Mouse (Mus musculus): ENCODE results near the gene Tubgcp6.

Tubgcp6 gene

GRCm38 (mm10) chr15:89141905-89142304 lies 19.0 kb upstream of the Tubgcp6 start:
- no peak for DNase-seq (ENCODE audit: low read depth, low spot score)

GRCm38 (mm10) chr15:89141443-89141842 lies 18.5 kb upstream of the Tubgcp6 start:
- DNase-seq (ENCODE audit: low read depth, low spot score) = no peak

- no peak for DNase-seq (ENCODE audit: low read depth, low spot score)
Observed at GRCm38 (mm10) chr15:89140659-89141252, 17.8 kb upstream of the Tubgcp6 start, which contains the start of gene Mapk12. TSS of gene Mapk12 (minus strand) at chr15:89140703.

GRCm38 (mm10) chr15:89140048-89140658 lies 17.2 kb upstream of the Tubgcp6 start:
- DNase-seq (ENCODE audit: low read depth, low spot score) = peak; percentile 73

- no peak for DNase-seq (ENCODE audit: low read depth, low spot score)
Observed at GRCm38 (mm10) chr15:89138531-89138930, 15.6 kb upstream of the Tubgcp6 start.

GRCm38 (mm10) chr15:89138046-89138405 lies 15.1 kb upstream of the Tubgcp6 start:
- no peak for DNase-seq (ENCODE audit: low read depth, low spot score)

- DNase-seq (ENCODE audit: low read depth, low spot score) = no peak
Observed at GRCm38 (mm10) chr15:89137378-89138045, 14.6 kb upstream of the Tubgcp6 start.

GRCm38 (mm10) chr15:89136461-89137155 lies 13.7 kb upstream of the Tubgcp6 start:
- DNase-seq (ENCODE audit: low read depth, low spot score) = no peak

- no peak for DNase-seq (ENCODE audit: low read depth, low spot score)
Observed at GRCm38 (mm10) chr15:89131316-89131715, 8.4 kb upstream of the Tubgcp6 start.

- DNase-seq (ENCODE audit: low read depth, low spot score) = no peak
Observed at GRCm38 (mm10) chr15:89130245-89130644, 7.3 kb upstream of the Tubgcp6 start.

- DNase-seq (ENCODE audit: low read depth, low spot score) = no peak
Observed at GRCm38 (mm10) chr15:89128382-89129350, 5.8 kb upstream of the Tubgcp6 start, which contains the start of gene Hdac10. TSS of gene Hdac10 (minus strand) at chr15:89128700.

GRCm38 (mm10) chr15:89127364-89127940 lies 4.5 kb upstream of the Tubgcp6 start:
- no peak for DNase-seq (ENCODE audit: low read depth, low spot score)

- no peak for DNase-seq (ENCODE audit: low read depth, low spot score)
Observed at GRCm38 (mm10) chr15:89126622-89127021, 3.7 kb upstream of the Tubgcp6 start.

- no peak for DNase-seq (ENCODE audit: low read depth, low spot score)
Observed at GRCm38 (mm10) chr15:89125351-89125750, 2.4 kb upstream of the Tubgcp6 start.

- no peak for DNase-seq (ENCODE audit: low read depth, low spot score)
Observed at GRCm38 (mm10) chr15:89124312-89124711, 1.4 kb upstream of the Tubgcp6 start.

- no peak for DNase-seq (ENCODE audit: low read depth, low spot score)
Observed at GRCm38 (mm10) chr15:89123595-89123994, 683 bp upstream of the Tubgcp6 start.

- no peak for DNase-seq (ENCODE audit: low read depth, low spot score)
Observed at GRCm38 (mm10) chr15:89118007-89118406, 4.9 kb downstream of the Tubgcp6 start.

- no peak for DNase-seq (ENCODE audit: low read depth, low spot score)
Observed at GRCm38 (mm10) chr15:89110147-89110546, 12.8 kb downstream of the Tubgcp6 start.

GRCm38 (mm10) chr15:89106976-89107375 lies 15.9 kb downstream of the Tubgcp6 start:
- DNase-seq (ENCODE audit: low read depth, low spot score) = no peak

- DNase-seq (ENCODE audit: low read depth, low spot score) = no peak
Observed at GRCm38 (mm10) chr15:89106073-89106472, 16.8 kb downstream of the Tubgcp6 start.

GRCm38 (mm10) chr15:89104425-89104824 lies 18.5 kb downstream of the Tubgcp6 start:
- no peak for DNase-seq (ENCODE audit: low read depth, low spot score)

All from telencephalon, adult 2 months (tissue).